Mouse (Mus musculus) E14TG2a.4 (cell line): ENCODE results near the gene Tle1.

Experiments used
- H3K27me3 ChIP-seq: 2 replicates; pipeline ENCODE4 v1.6.1; 2014; ENCODE audit warnings: low read length, control low read depth; ENCODE audit not compliant: insufficient read depth
- H3K36me3 ChIP-seq: 2 replicates; pipeline ENCODE4 v1.6.1; 2014; ENCODE audit warnings: low read length, control low read depth; ENCODE audit not compliant: insufficient read depth
- H3K4me1 ChIP-seq: replicated peaks from 2 replicates; pipeline ENCODE4 v1.6.1; 2014; ENCODE audit warnings: low read depth, low read length, control low read depth
- H3K4me3 ChIP-seq: replicated peaks from 2 replicates; pipeline ENCODE4 v1.5.1; 2014; ENCODE audit warnings: mild to moderate bottlenecking, low read length
- H3K9me3 ChIP-seq: 2 replicates; pipeline ENCODE4 v1.6.1; 2014; ENCODE audit warnings: low read length, control low read depth
- CTCF ChIP-seq: conservative IDR thresholded peaks from 2 replicates; pipeline ENCODE4 v1.5.1; 2014; ENCODE audit warnings: low read length
- NANOG ChIP-seq: IDR thresholded peaks from 2 replicates; pipeline ENCODE4 v1.6.1; 2014; ENCODE audit warnings: borderline replicate concordance, low read length, mixed read lengths
- POU5F1 ChIP-seq: IDR thresholded peaks from 2 replicates; pipeline ENCODE4 v1.6.1; 2014; ENCODE audit warnings: low read length, borderline replicate concordance

Tle1 gene

GRCm38 (mm10) chr4:72200559-72201409 is at the start of gene Tle1:
TSS of gene Tle1 (minus strand) at chr4:72200919.
- Histone ChIP-seq H3K27me3 (peaks cover 3% of the 10 kb centered on the region), H3K9me3 (no peaks in the 10 kb centered on the region), H3K4me1 (peaks cover 42% of the 10 kb centered on the region), H3K4me3 (peak within 1 kb of the TSS; percentile 90), H3K36me3 (peaks cover 28% of the 10 kb centered on the region)
- no peak for TF ChIP-seq NANOG
- no peak for TF ChIP-seq POU5F1
- TF ChIP-seq CTCF = no peak

- Histone ChIP-seq H3K27me3 (no peaks in the 10 kb centered on the region), H3K4me3 (no peak overlapping the region), H3K9me3 (no peaks in the 10 kb centered on the region), H3K4me1 (no peaks in the 10 kb centered on the region), H3K36me3 (no peaks in the 10 kb centered on the region)
- no peak for TF ChIP-seq POU5F1
- no peak for TF ChIP-seq NANOG
- TF ChIP-seq CTCF = no peak
These were observed 33.0 kb upstream of the Tle1 start for GRCm38 (mm10) chr4:72233584-72234219.

GRCm38 (mm10) chr4:72232206-72232605 is 31.5 kb upstream of the Tle1 start:
- Histone ChIP-seq H3K27me3 (no peaks in the 10 kb centered on the region), H3K4me3 (no peak overlapping the region), H3K9me3 (no peaks in the 10 kb centered on the region), H3K4me1 (no peaks in the 10 kb centered on the region), H3K36me3 (no peaks in the 10 kb centered on the region)
- TF ChIP-seq CTCF (no peak), POU5F1 (no peak), NANOG (no peak)

GRCm38 (mm10) chr4:72230832-72231231 is 30.1 kb upstream of the Tle1 start:
- no peak for TF ChIP-seq CTCF
- no peak for TF ChIP-seq NANOG
- TF ChIP-seq POU5F1 = no peak

GRCm38 (mm10) chr4:72221629-72222028 is 20.9 kb upstream of the Tle1 start:
- Histone ChIP-seq H3K4me3 (no peak overlapping the region), H3K4me1 (no peaks in the 10 kb centered on the region), H3K27me3 (no peaks in the 10 kb centered on the region), H3K36me3 (no peaks in the 10 kb centered on the region), H3K9me3 (no peaks in the 10 kb centered on the region)
- TF ChIP-seq NANOG = no peak
- no peak for TF ChIP-seq CTCF
- TF ChIP-seq POU5F1 = no peak

More at GRCm38 (mm10) chr4:72230832-72231231, 30.1 kb upstream of the Tle1 start:
- Histone ChIP-seq H3K9me3 (no peaks in the 10 kb centered on the region), H3K36me3 (no peaks in the 10 kb centered on the region), H3K4me1 (no peaks in the 10 kb centered on the region), H3K27me3 (no peaks in the 10 kb centered on the region), H3K4me3 (no peak overlapping the region)

GRCm38 (mm10) chr4:72204420-72205045 is 3.8 kb upstream of the Tle1 start:
- Histone ChIP-seq H3K4me1 (peaks cover 17% of the 10 kb centered on the region), H3K4me3 (no peak overlapping the region), H3K9me3 (no peaks in the 10 kb centered on the region), H3K27me3 (peaks cover 3% of the 10 kb centered on the region), H3K36me3 (no peaks in the 10 kb centered on the region)
- TF ChIP-seq CTCF (no peak), POU5F1 (no peak), NANOG (no peak)

- Histone ChIP-seq H3K27me3 (peaks cover 3% of the 10 kb centered on the region), H3K36me3 (peaks cover 23% of the 10 kb centered on the region), H3K9me3 (no peaks in the 10 kb centered on the region), H3K4me3 (peak overlapping the region; percentile 90), H3K4me1 (peaks cover 42% of the 10 kb centered on the region)
- TF ChIP-seq NANOG (no peak), POU5F1 (no peak), CTCF (no peak)
These were observed 837 bp upstream of the Tle1 start for GRCm38 (mm10) chr4:72201521-72201991.
